In the genomic region with DNA sequence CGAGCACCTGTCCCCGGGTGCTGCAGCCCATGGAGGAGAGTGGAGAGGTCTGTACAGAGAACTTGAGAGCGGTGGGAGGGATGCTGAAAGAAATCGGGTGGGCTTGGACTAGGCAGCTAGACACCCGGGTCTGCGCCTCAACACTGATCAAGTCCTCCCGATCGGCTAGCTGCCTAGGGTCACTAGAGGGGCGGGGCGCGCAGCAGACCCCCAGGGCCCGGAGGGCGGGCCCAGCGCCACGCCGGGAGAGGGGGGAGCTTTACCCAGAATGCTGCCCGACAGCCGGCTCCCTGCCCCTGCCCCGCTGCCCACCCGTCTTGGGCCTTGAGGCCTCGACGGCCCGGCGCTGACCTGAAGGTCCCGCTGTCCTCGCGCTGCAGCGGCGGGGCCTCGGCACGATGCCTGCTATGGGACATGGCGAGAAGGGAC, we compare ENCODE assay signal across 8 mouse cellular contexts. TPM values are rescaled to one million over a fixed set of nuclear protein-coding genes. Genes with fewer than 3 reads are reported as not detected.
DNase-seq lines count a peak whose midpoint lies in the region; ATAC-seq and TF ChIP-seq lines count a peak whose summit lies in the region.

No protein-coding gene starts in this region.

- intact Hi-C loops in heart, adult 2 months (cut with DNase I), result no loop called here

- TF ChIP-seq POLR2A in heart, adult 2 months (IDR thresholded peaks at IDR 0.05; ENCODE audit: insufficient read depth, low read depth, low read length), result no peak
- no peak for TF ChIP-seq POLR2A in cortical plate, adult 2 months (IDR thresholded peaks at IDR 0.05; ENCODE audit: extremely low read depth, insufficient read depth, low read length)

- no peak for DNase-seq in heart, adult 2 months
- no peak for DNase-seq in heart, adult 11 months
- peak; percentile 17 for DNase-seq in 416B (ENCODE audit: low read depth)
- no peak for DNase-seq in midbrain, embryonic 10.5 days (ENCODE audit: low spot score)
- no peak for DNase-seq in frontal cortex, postnatal 36 days (ENCODE audit: low spot score in 2 of 2)
- DNase-seq in left cerebral cortex, adult 18-20 months (ENCODE audit: low spot score in 2 of 2), result no peak

- H3K4me1 ChIP-seq in heart, adult 2 months (ENCODE audit: control insufficient read depth, insufficient read depth, low read length), result no peaks in the 10 kb centered on the region
- H3K4me1 ChIP-seq in cortical plate, adult 2 months (ENCODE audit: control insufficient read depth, insufficient read depth, low read length), result peaks cover 2% of the 10 kb centered on the region; the same call in 1 of the 2 replicates
- peaks cover 13% of the 10 kb centered on the region for H3K4me1 ChIP-seq in hindbrain, embryonic 16.5 days (ENCODE audit: control insufficient read depth, insufficient read depth, low read depth, low read length)
- peaks cover 25% of the 10 kb centered on the region for H3K4me1 ChIP-seq in midbrain, embryonic 10.5 days

- no peaks in the 10 kb centered on the region for H3K27me3 ChIP-seq in heart, adult 2 months (ENCODE audit: control insufficient read depth, insufficient read depth, low read length)
- H3K27me3 ChIP-seq in hindbrain, embryonic 16.5 days (replicated peaks; ENCODE audit: control insufficient read depth, insufficient read depth, low read length), result no peaks in the 10 kb centered on the region
- H3K27me3 ChIP-seq in midbrain, embryonic 10.5 days (ENCODE audit: low read depth, poor library complexity, severe bottlenecking), result no peaks in the 10 kb centered on the region

- no peak for TF ChIP-seq EP300 in heart, adult 2 months (IDR thresholded peaks at IDR 0.05; ENCODE audit: insufficient read depth, low read depth, low read length)

- no peaks in the 10 kb centered on the region for H3K79me2 ChIP-seq in heart, adult 2 months (replicated peaks; ENCODE audit: control insufficient read depth, insufficient read depth, low read length)

- H3K9ac ChIP-seq in heart, adult 2 months (ENCODE audit: low read depth, low read length), result peak overlapping the region; percentile 90
- H3K9ac ChIP-seq in hindbrain, embryonic 16.5 days (ENCODE audit: low read depth, low read length), result peak overlapping the region; percentile 85

- peak overlapping the region; percentile 70 for H3K4me2 ChIP-seq in hindbrain, embryonic 16.5 days (ENCODE audit: low read length)

- peak overlapping the region; percentile 85 for H3K4me3 ChIP-seq in heart, adult 2 months
- peak overlapping the region; percentile 79 for H3K4me3 ChIP-seq in cortical plate, adult 2 months (ENCODE audit: insufficient read depth, low read length)
- peak overlapping the region; percentile 75 for H3K4me3 ChIP-seq in hindbrain, embryonic 16.5 days (ENCODE audit: low read length)
- H3K4me3 ChIP-seq in midbrain, embryonic 10.5 days, result peak overlapping the region; percentile 71

- TF ChIP-seq CTCF in heart, adult 2 months (IDR thresholded peaks at IDR 0.05), result no peak
- TF ChIP-seq CTCF in cortical plate, adult 2 months (IDR thresholded peaks at IDR 0.05; ENCODE audit: extremely low read depth, insufficient read depth, low read length), result no peak

- no peaks in the 10 kb centered on the region for H3K9me3 ChIP-seq in hindbrain, embryonic 16.5 days (ENCODE audit: control insufficient read depth, low read length)
- H3K9me3 ChIP-seq in midbrain, embryonic 10.5 days (replicated peaks), result no peaks in the 10 kb centered on the region

- under 1% methylated on average over 31 of the region's 32 CpGs for WGBS in heart, adult 2 months
- 0% methylated on average over 19 of the region's 32 CpGs for WGBS in hindbrain, embryonic 16.5 days
- WGBS in midbrain, embryonic 10.5 days, result 1% methylated on average over 29 of the region's 32 CpGs

- peak; percentile 69 for ATAC-seq in hindbrain, embryonic 16.5 days

- no peaks in the 10 kb centered on the region; the same call in 1 of the 2 replicates for H3K36me3 ChIP-seq in heart, adult 2 months (ENCODE audit: control insufficient read depth, insufficient read depth, low read length)
- no peaks in the 10 kb centered on the region for H3K36me3 ChIP-seq in hindbrain, embryonic 16.5 days (ENCODE audit: control insufficient read depth, insufficient read depth, low read length)
- peaks cover 24% of the 10 kb centered on the region for H3K36me3 ChIP-seq in midbrain, embryonic 10.5 days

- H3K27ac ChIP-seq in heart, adult 2 months, result peak overlapping the region; percentile 79
- no peak overlapping the region for H3K27ac ChIP-seq in cortical plate, adult 2 months (ENCODE audit: insufficient read depth, low read length)
- H3K27ac ChIP-seq in hindbrain, embryonic 16.5 days (ENCODE audit: low read depth, low read length), result peak overlapping the region; percentile 92
- H3K27ac ChIP-seq in midbrain, embryonic 10.5 days (replicated peaks), result peak overlapping the region; percentile 93

RNA-seq across cellular contexts. Expression of a gene that starts 0.4 kb away (rescaled TPM):
- 10 to 100 TPM; 12.1 to 12.4 TPM for total RNA-seq in heart, adult 2 months (2021)
- 9.6 and 14.7 TPM in 2 replicates for polyA plus RNA-seq in heart, adult 2 months (2012; rRNA removed)
- 19.5 and 20.0 TPM in 2 replicates for polyA plus RNA-seq in cortical plate, adult 2 months (2012; rRNA removed)
- 104 and 114 TPM in 2 replicates for polyA plus RNA-seq in hindbrain, embryonic 16.5 days (2015; fragmentation: Nextera tagmentation; extraction: Ambion mirVana)
- 83.7 and 86.8 TPM in 2 replicates for polyA plus RNA-seq in midbrain, embryonic 10.5 days (2016; fragmentation: Nextera tagmentation; extraction: Ambion mirVana)
- 10 to 100 TPM; 17.1 to 18.9 TPM for total RNA-seq in left cerebral cortex, adult 18-20 months (2021)

RNA-seq across cellular contexts. Expression of a gene that starts 0.8 kb away (rescaled TPM):
- not detected for total RNA-seq in heart, adult 2 months (2021)
- 0.08 TPM in 1 of 2 replicates, not detected in the other for polyA plus RNA-seq in heart, adult 2 months (2012; rRNA removed)
- 0.08 TPM in 1 of 2 replicates, not detected in the other for polyA plus RNA-seq in cortical plate, adult 2 months (2012; rRNA removed)
- polyA plus RNA-seq in hindbrain, embryonic 16.5 days (2015; fragmentation: Nextera tagmentation; extraction: Ambion mirVana), result 0.83 and 1.1 TPM in 2 replicates
- 0.40 and 0.69 TPM in 2 replicates for polyA plus RNA-seq in midbrain, embryonic 10.5 days (2016; fragmentation: Nextera tagmentation; extraction: Ambion mirVana)
- total RNA-seq in left cerebral cortex, adult 18-20 months (2021), result not detected

RNA-seq across cellular contexts. Expression of a gene that starts 25.5 kb away (rescaled TPM):
- 10 to 100 TPM; 20.8 to 21.9 TPM for total RNA-seq in heart, adult 2 months (2021)
- polyA plus RNA-seq in heart, adult 2 months (2012; rRNA removed), result 7.9 and 14.7 TPM in 2 replicates
- polyA plus RNA-seq in cortical plate, adult 2 months (2012; rRNA removed), result 8.8 and 9.0 TPM in 2 replicates
- polyA plus RNA-seq in hindbrain, embryonic 16.5 days (2015; fragmentation: Nextera tagmentation; extraction: Ambion mirVana), result 12.7 and 16.3 TPM in 2 replicates
- polyA plus RNA-seq in midbrain, embryonic 10.5 days (2016; fragmentation: Nextera tagmentation; extraction: Ambion mirVana), result 12.1 and 15.5 TPM in 2 replicates
- total RNA-seq in left cerebral cortex, adult 18-20 months (2021), result 1 to 10 TPM; 5.0 to 5.8 TPM

RNA-seq across cellular contexts. Expression of a gene that starts 27.6 kb away (rescaled TPM):
- 10 to 100 TPM; 19.4 to 21.3 TPM for total RNA-seq in heart, adult 2 months (2021)
- polyA plus RNA-seq in heart, adult 2 months (2012; rRNA removed), result 12.8 and 19.2 TPM in 2 replicates
- 31.3 and 31.7 TPM in 2 replicates for polyA plus RNA-seq in cortical plate, adult 2 months (2012; rRNA removed)
- polyA plus RNA-seq in hindbrain, embryonic 16.5 days (2015; fragmentation: Nextera tagmentation; extraction: Ambion mirVana), result 3.6 and 3.8 TPM in 2 replicates
- 4.9 and 6.2 TPM in 2 replicates for polyA plus RNA-seq in midbrain, embryonic 10.5 days (2016; fragmentation: Nextera tagmentation; extraction: Ambion mirVana)
- 10 to 100 TPM; 39.9 to 43.4 TPM for total RNA-seq in left cerebral cortex, adult 18-20 months (2021)
